Mouse (Mus musculus) heart, postnatal 4 days (tissue): ENCODE results near the gene Slc25a36. TPM values are rescaled to one million over a fixed set of nuclear protein-coding genes. Genes with fewer than 3 reads are reported as not detected.

Source experiments
- DNase-seq: peaks from one replicate; pipeline ENCODE4 v3.0.0; 2021
- total RNA-seq, 2 experiments: library from RNA; stranded (reverse); gene quantifications; 2 replicates each; pipeline ENCODE4 v1.2.3; 2021

Slc25a36 gene
- 10 to 100 TPM; 51.7 to 51.8 TPM for total RNA-seq

DNA sequence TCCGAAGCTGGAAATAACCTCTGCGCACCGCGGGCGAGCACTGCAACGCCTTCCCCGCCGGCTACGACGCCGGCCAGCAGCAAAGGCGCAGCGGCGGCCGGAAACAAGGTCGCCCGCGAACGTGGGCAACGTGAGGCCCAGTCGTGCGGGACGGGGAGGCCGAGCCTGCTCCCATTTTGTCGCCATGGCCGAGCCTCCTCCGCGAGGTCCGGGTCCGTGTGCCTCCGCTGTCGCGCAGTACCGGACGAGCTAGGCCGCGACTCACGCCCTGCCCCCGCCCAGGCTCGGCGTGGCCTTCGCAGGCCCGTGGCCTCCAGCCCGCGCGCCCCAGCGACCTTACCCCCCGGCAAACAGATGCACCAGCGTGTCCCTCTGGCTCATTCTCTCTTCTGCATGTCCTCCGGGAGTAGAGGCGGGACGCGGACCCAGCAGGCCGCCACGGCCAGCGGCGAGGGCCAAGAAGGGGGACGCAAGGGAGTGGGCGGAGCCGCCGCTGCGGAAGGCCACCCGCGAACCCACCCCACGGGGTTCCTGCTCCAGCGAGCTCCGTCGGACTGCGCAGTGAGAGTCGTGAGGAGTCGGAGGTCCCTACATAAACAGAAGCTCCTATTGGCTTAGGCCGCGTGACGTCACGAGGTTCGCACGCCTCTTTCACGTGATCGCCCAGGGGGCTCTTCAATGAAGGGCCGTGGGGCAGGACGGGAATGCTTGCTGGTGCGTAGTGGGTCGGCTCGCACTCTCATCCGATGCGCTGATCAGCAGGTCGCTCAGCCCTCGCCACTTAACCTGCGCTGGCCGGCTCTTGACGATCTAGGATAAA, at the start of gene Slc25a36:
Gene Slc25a36, minus strand, starts transcription at position 587 of the 820 bp plus-strand sequence.
- DNase-seq = peak; percentile 97

DNA sequence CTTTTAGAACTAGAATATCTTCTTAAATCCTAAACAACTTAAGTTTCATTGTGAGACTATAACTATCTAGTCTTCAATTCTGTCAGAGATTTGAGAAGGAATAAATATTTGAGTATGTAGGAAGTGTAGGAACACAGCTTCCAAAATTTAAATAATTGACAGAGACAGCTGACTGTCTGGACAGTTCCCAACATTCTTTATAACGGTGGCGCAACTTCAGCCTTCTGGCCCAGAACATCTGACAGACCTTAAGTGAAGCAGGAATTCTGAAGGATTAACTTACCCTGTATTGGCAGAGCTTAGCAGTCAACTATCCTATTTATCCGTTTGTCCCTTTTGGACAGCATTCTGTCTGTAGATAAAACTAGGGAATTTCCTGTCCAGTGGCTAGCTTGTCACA, 47.5 kb upstream of the Slc25a36 start:
- DNase-seq = no peak

DNA sequence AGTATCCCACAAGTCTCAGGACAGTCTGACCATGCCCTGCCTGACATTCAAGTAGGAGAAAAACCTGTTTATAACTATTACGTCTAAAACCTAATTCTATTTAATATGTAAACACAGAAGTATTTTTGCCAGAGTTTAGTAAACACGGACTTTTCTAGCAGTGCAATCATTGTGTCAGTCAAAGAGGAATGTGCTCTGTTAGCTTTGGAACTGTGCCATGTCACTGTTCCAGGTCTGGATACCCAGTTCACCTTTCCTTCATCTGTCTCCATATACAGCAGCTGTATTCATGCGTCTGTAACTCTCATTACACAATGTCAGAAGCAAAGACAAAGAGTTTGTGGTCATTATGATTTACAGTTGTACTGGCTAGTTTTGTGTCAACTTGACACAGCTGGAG, 45.0 kb upstream of the Slc25a36 start:
- DNase-seq = no peak

DNA sequence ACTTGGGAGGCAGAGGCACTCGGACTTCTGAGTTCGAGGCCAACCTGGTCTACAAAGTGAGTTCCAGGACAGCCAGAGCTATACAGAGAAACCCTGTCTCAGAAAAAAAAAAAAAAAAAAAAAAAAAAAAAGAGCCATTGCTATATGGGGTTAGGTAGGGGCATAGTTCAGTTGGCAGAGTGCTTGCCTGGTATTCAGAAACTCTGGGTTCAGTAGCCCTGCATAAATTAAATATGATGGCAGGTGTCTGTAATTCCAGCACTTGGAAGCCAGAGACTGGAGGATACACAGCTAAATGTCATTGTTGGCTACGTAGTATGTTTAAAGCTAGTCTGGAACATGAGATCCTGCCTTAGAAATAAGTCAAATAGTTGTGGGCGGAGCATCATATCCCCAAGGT, 44.0 kb upstream of the Slc25a36 start:
- no peak for DNase-seq

DNA sequence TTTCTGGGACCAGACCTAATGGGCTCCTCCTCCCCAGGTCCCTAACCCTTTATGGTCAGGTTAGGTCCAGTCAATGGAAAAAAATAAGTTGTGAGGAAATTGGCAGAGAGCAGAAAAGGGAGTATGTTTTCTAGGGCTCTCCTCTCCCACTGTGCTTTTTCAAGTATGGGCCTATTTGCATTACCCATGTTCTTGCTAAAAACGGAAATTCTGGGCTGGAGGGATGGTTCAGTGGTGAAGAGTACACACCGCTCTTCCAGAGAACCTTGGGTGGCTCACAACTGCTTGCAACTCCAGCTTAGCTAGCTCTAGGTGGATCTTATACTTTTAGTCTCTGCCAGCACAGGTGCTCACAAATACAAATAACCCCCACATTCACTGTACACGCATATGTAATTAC, 42.0 kb upstream of the Slc25a36 start:
- no peak for DNase-seq

DNA sequence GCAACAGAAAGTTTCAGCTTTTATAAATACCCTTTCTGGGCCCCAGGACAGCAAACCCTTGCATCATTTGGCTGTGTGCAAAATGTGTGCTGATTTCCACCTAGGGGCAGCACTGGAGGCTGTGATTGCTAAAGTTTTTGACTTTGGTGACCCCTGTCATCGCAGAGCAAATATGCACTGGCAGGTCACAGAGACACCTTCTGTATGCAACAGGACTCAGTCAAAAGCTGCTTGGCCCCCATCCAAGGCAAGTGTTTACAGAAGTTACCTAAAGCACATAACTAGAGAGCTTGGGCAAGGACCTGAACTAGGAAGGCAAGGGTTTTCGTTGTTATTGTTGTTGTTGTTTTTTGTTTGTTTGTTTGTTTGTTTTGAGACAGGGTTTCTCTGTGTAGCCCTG, 36.3 kb upstream of the Slc25a36 start:
- peak; percentile 14 for DNase-seq

DNA sequence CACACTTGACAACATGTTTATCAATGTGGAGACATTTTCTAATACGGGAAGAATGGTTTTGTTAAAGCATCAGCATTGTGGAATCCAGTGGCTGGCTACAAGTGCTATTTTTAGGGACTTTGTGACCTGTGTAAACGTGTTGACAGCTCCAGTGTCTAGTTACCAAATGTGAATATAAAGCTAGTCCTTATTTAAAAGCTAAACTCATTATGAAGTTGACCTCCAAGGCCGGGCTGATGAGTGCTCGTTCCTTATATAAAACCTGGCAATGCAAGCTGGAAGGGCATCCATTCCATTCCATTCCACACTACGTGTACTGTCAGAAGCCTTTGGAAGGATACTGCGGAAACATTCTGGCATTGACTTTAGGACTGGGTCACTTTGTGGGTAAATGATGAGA, 34.4 kb upstream of the Slc25a36 start:
- peak; percentile 21 for DNase-seq

DNA sequence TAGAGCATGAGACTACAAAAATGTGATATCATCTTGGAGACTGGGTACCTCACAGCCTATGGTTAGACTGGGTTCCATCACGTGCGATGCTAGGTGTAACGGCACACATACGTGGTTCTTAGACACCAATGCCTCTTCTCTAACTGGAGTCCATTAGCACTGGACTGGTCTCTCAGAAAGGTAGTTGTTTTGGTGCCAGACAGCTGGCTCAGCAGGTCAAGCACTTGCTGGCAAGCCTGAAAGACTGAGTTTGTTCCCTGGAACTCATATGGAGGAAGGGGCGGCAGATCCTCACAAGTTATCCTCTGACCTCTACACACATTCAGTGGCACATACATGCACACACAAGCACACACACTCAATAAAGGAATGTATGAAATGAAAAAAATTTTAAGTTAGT, 32.5 kb upstream of the Slc25a36 start:
- DNase-seq = no peak

DNA sequence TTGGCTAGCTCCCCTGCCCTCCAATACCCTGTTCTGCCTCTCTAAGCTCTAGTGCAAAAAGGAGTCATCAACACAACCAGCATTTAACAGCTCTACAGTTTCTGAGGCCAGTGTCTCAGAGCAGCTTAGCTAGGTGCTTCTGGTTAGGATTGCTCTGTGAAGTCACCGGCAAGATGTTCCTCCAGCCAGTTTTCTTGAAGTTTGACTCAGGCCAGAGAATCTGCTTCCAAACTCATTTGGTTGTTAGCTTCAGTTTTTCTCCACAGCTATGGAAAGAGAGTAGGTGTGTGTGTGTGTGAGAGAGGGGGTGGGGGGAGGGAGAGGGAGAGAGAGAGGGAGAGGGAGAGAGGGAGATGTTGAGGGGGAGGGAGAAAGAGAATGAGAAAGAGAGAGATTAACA, 31.6 kb upstream of the Slc25a36 start:
- no peak for DNase-seq

DNA sequence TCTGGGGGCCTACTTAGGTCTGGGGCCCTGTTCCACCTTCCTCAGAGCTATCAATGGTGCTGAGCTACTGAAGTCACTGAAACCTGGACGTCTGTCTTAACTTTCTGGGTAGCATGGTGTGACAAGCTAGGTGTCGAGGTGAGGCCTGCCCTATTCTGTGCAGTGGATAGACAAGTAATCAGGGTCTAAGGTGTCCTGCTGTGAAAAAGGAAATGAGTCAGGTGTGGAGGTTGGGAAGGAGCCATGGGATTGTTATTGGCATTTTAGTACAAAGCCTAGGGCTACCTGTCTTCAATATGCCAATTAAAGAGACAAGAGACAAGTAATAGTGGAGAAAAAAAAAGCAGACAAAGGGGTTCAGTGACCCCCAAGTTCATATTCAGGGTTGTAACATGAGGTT, 30.8 kb upstream of the Slc25a36 start:
- no peak for DNase-seq

DNA sequence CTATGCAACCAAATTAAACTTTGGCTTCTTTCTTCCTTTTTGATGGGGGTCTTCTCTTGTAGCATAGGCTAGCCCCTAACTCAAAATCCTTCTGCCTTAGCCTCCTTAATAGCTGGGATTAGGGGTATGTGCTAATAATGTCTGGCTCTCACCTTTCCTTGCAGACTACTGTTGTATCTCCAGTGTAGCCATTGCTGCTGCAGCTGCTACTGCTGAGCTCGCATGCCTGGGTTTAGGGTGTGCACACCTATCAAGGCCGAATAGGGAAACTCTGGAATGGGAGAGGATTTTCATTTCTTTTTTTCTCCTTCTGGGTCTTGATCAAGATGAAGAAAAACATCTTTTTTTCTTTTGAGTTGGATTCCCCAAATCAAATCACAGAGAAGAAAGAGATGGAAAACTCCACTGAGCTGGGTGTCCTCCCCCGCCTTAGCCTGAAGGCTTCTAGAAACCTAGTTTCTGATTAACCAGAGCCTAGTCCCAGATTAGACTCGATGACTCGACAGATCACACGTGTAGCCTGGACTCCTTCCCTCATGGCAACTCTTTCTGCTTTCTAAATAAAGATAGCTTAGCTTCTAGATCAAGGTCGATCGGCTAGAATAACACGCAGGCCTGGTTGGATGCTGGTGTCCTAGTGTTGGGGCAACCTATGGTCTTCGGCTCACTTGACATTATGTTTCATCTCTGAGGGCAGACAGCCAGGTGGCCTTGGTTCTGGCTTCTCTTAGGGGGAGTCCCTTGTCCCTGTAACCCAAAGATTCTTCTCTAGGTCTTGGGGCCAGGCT, 29.4 kb upstream of the Slc25a36 start:
- DNase-seq = no peak

DNA sequence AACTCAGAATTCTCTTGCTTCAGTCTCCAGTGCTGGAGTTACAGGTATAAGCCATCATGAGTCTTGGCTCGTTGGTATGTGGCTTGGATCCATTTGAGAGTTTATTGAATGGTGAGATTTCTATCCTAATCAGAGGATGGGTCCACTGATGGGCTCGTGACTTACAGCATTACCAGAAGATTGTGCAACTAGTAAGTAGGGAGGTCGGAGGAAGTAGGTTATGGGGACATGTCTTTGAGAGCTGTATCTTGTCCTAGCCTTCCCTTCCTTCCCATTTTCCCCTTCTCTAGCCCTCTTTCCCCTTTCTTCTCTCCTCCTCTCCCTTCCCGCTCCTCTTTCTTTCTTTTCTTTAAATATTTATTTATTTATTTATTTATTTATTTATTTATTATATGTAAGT, 26.7 kb upstream of the Slc25a36 start:
- no peak for DNase-seq

DNA sequence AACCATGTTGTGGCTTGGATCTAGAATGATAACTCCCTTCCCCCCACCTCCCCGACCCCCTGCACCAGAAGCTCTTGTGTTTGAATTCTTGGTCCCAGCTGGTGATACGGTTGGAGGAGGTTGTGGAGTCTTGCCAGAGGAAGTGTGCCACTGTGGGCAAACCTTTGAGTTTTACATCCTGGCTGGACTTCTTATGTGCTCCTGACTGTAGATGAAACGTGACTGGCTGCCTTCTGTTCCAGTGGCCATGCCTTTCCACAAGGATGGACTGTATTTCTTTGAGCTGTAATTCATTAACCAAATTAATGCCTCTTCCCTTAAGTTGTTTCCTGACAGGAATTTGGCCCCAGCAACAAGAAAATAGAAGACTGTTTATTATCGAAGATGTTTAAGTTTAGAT, 26.2 kb upstream of the Slc25a36 start:
- DNase-seq = no peak

DNA sequence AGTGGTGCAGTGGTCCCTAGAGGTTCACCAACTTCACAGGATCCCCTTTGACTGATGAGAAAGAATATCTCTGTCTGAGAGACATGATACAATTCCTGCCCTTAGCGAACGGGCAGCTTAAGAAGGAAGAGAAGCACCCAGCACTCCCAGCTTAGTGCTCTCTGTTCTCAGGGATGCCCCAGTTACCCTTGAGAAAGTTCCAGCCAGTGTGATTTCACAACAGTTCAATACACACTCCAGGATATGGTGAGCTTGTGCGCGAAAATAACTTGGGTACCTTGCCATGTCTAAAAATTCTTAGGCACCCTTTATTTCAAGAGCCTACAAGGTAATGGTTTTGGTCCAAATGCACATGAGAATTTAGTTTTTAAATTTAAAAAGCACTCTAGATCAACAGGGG, 24.9 kb upstream of the Slc25a36 start:
- no peak for DNase-seq

DNA sequence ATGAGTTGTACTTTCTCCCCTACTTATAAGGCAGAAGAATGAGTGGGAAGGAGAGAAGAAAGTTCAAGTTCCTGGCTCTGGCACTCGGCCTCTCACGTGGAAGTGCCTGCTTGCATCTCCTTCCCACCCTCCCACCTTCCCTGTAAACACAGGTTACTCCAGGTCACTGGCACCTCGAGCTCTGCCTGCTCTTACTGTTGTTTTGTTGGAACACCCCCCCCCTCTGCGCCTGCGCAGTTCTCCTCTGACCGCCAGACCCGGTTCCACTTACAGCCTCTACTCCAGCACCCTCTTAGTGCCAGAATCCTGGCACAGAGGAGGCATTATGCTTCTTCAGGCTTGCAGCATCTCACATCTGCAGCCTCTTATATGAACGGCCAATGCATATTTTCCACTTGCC, 22.2 kb upstream of the Slc25a36 start:
- peak; percentile 17 for DNase-seq

DNA sequence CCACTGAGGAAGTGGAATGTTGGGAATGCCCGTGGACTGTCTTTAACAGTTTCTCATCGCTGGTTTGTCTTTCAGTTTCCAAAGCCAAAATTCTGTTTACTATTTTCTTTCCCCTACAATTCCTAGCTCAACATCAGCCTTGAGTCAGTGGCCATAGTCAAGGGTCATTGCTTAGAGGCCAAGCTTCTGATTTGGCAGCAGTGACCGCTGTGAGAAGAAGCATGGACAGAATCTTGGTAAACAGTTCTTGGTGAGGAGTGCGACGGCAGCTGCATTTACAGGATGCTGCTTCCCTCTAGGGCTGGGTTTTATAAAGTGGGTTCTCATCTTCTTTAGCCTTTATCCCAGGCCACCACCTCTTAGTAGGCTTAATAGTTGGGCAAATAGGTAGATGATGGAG, 19.0 kb upstream of the Slc25a36 start:
- DNase-seq = no peak

DNA sequence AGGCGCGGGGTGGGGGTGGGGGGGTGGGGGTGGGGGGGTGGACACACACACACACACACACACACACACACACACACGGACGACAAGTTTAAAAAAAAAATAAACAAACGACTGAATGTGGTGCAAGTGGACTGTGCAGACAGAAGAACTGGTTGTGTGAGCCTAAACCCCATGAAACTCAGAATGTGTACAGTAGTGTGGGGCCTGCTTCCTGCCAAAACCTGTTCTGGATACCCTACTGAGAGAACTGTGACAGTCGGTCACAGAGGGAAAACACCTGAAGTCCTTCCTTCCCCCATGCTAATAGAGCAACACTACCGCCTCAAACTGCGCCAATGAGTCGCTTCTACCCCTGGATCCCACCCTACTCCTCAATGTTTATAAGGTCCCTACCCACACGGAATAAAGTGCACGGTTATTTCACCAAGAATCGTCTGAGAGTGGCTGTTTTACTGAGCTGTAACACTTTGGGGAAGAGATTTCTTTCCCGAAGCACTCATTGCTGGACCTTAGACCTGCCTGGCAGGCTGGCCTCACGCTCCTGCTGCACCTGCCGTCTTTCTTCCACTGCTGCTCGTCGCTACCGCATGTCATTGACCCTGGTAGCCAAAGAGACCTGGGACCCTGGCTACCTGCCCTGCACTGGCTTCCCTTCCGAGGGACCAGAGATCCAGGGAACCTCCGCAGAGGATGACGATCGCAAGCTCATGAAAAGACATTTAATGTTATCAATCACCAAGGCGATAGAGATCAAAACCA, 13.2 kb upstream of the Slc25a36 start:
- no peak for DNase-seq

DNA sequence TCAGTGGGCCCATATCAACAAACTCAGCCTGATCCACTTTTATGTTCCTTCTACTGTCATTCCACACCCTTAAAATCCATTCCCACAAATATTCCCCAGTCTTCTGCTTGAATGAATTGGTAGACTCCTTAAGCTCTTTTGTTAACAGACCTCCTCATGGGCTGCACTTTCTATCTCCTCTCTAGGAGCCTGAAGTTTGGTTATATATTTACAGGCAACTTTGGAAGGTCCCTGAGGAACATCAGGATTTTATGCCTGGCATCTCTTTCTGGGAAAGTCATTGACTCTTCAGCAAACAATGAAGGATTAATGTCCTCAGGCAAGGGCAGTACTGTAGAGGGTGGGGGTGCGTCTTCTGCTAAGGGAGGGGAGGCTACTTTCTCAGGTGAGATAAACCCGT, 10.5 kb upstream of the Slc25a36 start:
- DNase-seq = no peak

DNA sequence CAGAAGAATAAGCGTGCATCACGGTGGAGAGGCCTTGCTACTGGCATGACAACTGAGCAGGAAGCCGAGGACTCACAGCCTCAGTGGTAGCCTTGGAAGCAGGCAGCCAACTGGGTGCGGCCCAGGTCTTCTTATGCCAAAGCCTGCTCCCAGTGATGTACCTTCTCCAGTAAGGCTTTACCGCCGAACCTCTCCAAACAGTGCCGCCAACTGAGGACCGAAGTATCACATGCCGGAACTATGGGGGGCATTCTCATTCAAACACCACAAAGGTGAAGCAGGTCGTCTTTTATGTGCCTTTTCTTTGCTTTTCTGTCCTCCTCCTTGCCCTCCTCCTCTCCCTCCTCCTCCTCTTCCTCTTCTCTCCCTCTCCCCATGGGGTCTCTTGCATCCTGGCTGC, 3.3 kb upstream of the Slc25a36 start:
- DNase-seq = no peak

DNA sequence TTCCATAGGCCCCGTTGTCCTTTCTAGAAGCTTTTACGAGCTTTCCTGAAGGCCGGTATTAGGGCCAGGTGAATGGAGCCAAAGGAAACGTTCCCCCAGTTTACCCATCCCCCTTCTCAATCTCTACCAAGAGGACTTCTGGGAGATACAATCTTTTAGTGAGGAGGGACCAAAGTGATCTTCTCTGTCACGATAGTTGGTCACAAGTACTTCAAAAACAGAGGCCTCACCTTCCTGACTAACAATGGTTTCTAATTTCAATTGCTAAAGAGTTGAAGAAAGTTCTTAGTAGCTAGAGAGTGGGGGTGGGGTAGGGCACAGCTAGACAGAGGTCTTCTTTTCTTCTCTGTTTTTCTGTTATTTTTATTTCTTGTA, 2.6 kb upstream of the Slc25a36 start:
- no peak for DNase-seq

DNA sequence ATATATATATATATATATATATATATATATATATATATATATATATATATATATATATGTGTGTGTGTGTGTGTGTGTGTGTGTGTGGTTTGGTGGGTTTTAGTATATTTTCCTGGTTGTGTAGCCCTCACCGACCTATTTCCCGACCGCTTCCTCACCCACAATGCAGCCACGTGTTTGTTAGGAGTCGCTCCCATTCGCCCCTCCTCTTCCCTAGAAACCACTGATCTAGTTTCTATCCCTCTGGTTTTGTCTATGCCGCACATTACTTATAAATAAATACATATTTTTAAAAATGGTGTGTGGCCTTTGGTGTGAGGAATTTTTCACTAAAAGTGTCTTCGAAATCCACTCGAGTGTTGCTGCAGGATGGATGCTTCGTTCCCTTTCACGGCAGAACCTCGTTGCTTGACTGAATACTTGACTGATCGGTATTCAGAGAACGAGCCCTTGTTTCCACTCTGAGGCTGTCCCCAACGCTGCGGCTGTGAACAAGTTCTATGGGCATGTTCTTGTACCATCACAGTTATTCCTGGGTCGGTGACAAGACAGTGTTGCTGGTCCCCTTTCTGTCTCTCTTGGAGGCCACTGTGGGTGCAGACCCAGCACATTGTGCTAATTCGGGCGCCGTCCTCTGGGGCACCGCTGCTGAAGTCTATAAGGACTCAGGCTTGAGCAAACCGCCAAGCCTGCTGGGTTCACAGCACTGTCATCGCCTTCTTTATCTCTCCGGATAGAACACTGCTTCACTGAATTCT, 2.0 kb upstream of the Slc25a36 start:
- DNase-seq = peak; percentile 48

DNA sequence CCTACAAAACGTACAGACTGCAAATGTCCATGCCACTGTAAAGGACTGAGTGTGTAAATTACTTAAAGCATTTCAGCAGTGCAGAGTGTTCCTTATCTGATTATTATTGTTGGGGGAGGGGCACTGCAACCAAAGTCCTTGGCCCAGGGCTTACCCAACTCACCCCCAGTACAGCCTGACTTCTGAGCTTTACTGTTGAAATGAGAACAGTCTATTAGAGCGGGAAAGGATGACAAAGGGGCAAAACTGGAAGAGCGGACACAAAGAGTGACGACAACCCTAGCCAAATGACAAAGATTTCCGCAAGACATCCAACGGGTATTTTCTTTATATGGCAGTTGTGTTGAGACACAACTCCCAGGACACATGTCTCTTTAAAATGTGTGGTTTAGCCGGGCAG, 1.3 kb upstream of the Slc25a36 start:
- DNase-seq = no peak

DNA sequence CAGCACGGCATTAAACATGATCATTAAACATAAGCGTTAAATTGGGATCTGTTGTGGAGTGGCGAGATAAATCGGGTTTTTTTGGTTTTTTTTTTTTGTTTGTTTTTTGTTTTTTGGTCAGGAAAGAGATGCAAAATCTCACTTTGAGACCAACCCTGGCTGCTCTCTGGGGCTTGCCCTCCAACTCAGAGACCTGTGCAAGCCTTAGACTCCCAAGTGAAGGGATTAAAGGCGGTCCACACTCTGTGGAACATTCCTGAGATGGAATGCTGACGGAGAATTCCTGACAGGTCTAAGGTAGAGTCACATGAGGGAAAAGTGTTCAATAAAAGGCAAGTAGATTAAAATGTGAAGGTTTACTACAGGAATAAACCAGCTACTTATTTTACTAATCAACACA, 549 bp upstream of the Slc25a36 start:
- no peak for DNase-seq
